16 mouse cellular contexts compared by ENCODE assay signal in genomic region chr6:30553381-30554010, GRCm38 (mm10). TPM values are rescaled to one million over a fixed set of nuclear protein-coding genes. Genes with fewer than 3 reads are reported as not detected.
DNase-seq lines count a peak whose midpoint lies in the region; ATAC-seq lines count a peak whose summit lies in the region.
"Had no signal": no experiment of that assay in that cellular context is flagged by ENCODE, and none has a peak within 500 bp of the region (broad histone marks: within the 10 kb centered on the region; RNA-seq: fewer than 3 reads in every experiment).

No protein-coding gene starts in this region.

- no peak overlapping the region for H3K4me2 ChIP-seq in heart, embryonic 13.5 days
- H3K4me2 ChIP-seq in midbrain, embryonic 11.5 days: no peak overlapping the region
- no peak overlapping the region for H3K4me2 ChIP-seq in midbrain, embryonic 14.5 days (ENCODE audit: low read length)
- no peak overlapping the region for H3K4me2 ChIP-seq in embryonic facial prominence, embryonic 13.5 days
- H3K4me2 ChIP-seq in limb, embryonic 15.5 days: no peak overlapping the region
- H3K4me2 ChIP-seq: liver, embryonic 13.5 days had no signal

- ATAC-seq in heart, embryonic 13.5 days (ENCODE audit: extremely low read depth, insufficient number of reproducible peaks, low FRiP score, low TSS enrichment): no peak
- no peak for ATAC-seq in midbrain, embryonic 11.5 days (ENCODE audit: low FRiP score)
- ATAC-seq in midbrain, embryonic 14.5 days (ENCODE audit: low FRiP score, low TSS enrichment): no peak
- ATAC-seq in embryonic facial prominence, embryonic 13.5 days (ENCODE audit: insufficient number of reproducible peaks, insufficient read depth, low FRiP score, low TSS enrichment, low read depth): no peak
- ATAC-seq in limb, embryonic 15.5 days (ENCODE audit: insufficient number of reproducible peaks, low FRiP score, low TSS enrichment, low read depth): no peak
- ATAC-seq: Patski had no signal

- H3K27me3 ChIP-seq in heart, embryonic 13.5 days (replicated peaks): no peaks in the 10 kb centered on the region
- no peaks in the 10 kb centered on the region for H3K27me3 ChIP-seq in midbrain, embryonic 11.5 days (ENCODE audit: control insufficient read depth, insufficient read depth, low read length)
- H3K27me3 ChIP-seq in midbrain, embryonic 14.5 days (ENCODE audit: control insufficient read depth, insufficient read depth, low read length): no peaks in the 10 kb centered on the region
- no peaks in the 10 kb centered on the region for H3K27me3 ChIP-seq in embryonic facial prominence, embryonic 13.5 days
- H3K27me3 ChIP-seq in limb, embryonic 15.5 days: no peaks in the 10 kb centered on the region
- H3K27me3 ChIP-seq: CH12.LX, Patski had no signal

- no peaks in the 10 kb centered on the region for H3K36me3 ChIP-seq in heart, embryonic 13.5 days
- no peaks in the 10 kb centered on the region for H3K36me3 ChIP-seq in midbrain, embryonic 11.5 days (ENCODE audit: control insufficient read depth, insufficient read depth, low read length)
- H3K36me3 ChIP-seq in midbrain, embryonic 14.5 days (ENCODE audit: control insufficient read depth, insufficient read depth, low read length): no peaks in the 10 kb centered on the region
- H3K36me3 ChIP-seq in embryonic facial prominence, embryonic 13.5 days: no peaks in the 10 kb centered on the region
- H3K36me3 ChIP-seq in limb, embryonic 15.5 days: no peaks in the 10 kb centered on the region
- H3K36me3 ChIP-seq: liver, embryonic 13.5 days had no signal

- intact Hi-C loops in heart, postnatal 36 days (cut with DNase I): loop anchor here (5.0 kb wide), 1 partner anchor 99 kb away; no protein-coding TSS in a partner anchor

- DNase-seq in heart, postnatal 36 days: no peak
- peak; percentile 69 for DNase-seq in midbrain, embryonic 11.5 days (ENCODE audit: low spot score, missing footprints)
- no peak for DNase-seq in midbrain, embryonic 14.5 days
- no peak for DNase-seq in urinary bladder, postnatal 14 days (ENCODE audit: low spot score)
- DNase-seq: cerebellum, postnatal 36 days; kidney, postnatal 25 days; layer of hippocampus, postnatal 36 days; liver, embryonic 13.5 days; lung, postnatal 14 days; right cerebral cortex, postnatal 4 days had no signal

- WGBS in heart, embryonic 13.5 days: 65% methylated on average over 7 of the region's 7 CpGs
- 81% methylated on average over 7 of the region's 7 CpGs for WGBS in midbrain, embryonic 11.5 days
- WGBS in midbrain, embryonic 14.5 days: 76% methylated on average over 7 of the region's 7 CpGs
- 64% methylated on average over 7 of the region's 7 CpGs for WGBS in embryonic facial prominence, embryonic 13.5 days
- 58% methylated on average over 7 of the region's 7 CpGs for WGBS in limb, embryonic 15.5 days

- no peak overlapping the region for H3K4me3 ChIP-seq in heart, embryonic 13.5 days
- H3K4me3 ChIP-seq in midbrain, embryonic 11.5 days (ENCODE audit: low read depth, low read length): no peak overlapping the region
- no peak overlapping the region for H3K4me3 ChIP-seq in midbrain, embryonic 14.5 days (replicated peaks; ENCODE audit: low read depth, low read length)
- H3K4me3 ChIP-seq in embryonic facial prominence, embryonic 13.5 days: no peak overlapping the region
- no peak overlapping the region for H3K4me3 ChIP-seq in limb, embryonic 15.5 days
- H3K4me3 ChIP-seq: liver, embryonic 13.5 days had no signal

- no peak overlapping the region for H3K9ac ChIP-seq in heart, embryonic 13.5 days
- no peak overlapping the region for H3K9ac ChIP-seq in midbrain, embryonic 11.5 days (ENCODE audit: low read length)
- H3K9ac ChIP-seq in midbrain, embryonic 14.5 days (replicated peaks; ENCODE audit: low read length): no peak overlapping the region
- 0 out of 2 replicates have a peak overlapping the region, but pooled peaks have one; percentile 49 for H3K9ac ChIP-seq in embryonic facial prominence, embryonic 13.5 days
- H3K9ac ChIP-seq in limb, embryonic 15.5 days: no peak overlapping the region
- H3K9ac ChIP-seq: liver, embryonic 13.5 days had no signal

- H3K9me3 ChIP-seq in heart, embryonic 13.5 days: peaks cover 5% of the 10 kb centered on the region; the same call in 1 of the 2 replicates
- H3K9me3 ChIP-seq in midbrain, embryonic 11.5 days (ENCODE audit: control insufficient read depth, low read length): no peaks in the 10 kb centered on the region
- H3K9me3 ChIP-seq in midbrain, embryonic 14.5 days (ENCODE audit: control insufficient read depth, low read length): no peaks in the 10 kb centered on the region
- no peaks in the 10 kb centered on the region for H3K9me3 ChIP-seq in embryonic facial prominence, embryonic 13.5 days
- H3K9me3 ChIP-seq in limb, embryonic 15.5 days: no peaks in the 10 kb centered on the region
- H3K9me3 ChIP-seq: liver, embryonic 13.5 days had no signal

- H3K4me1 ChIP-seq in heart, embryonic 13.5 days: peaks cover 34% of the 10 kb centered on the region
- peaks cover 24% of the 10 kb centered on the region for H3K4me1 ChIP-seq in midbrain, embryonic 11.5 days (ENCODE audit: control insufficient read depth, insufficient read depth, low read length)
- H3K4me1 ChIP-seq in midbrain, embryonic 14.5 days (ENCODE audit: control insufficient read depth, insufficient read depth, low read length): peaks cover 26% of the 10 kb centered on the region
- peaks cover 52% of the 10 kb centered on the region for H3K4me1 ChIP-seq in embryonic facial prominence, embryonic 13.5 days
- peaks cover 36% of the 10 kb centered on the region for H3K4me1 ChIP-seq in limb, embryonic 15.5 days
- H3K4me1 ChIP-seq: liver, embryonic 13.5 days had no signal

- H3K27ac ChIP-seq in heart, embryonic 13.5 days (replicated peaks): 0 out of 2 replicates have a peak overlapping the region, but pooled peaks have one; percentile 20
- H3K27ac ChIP-seq in midbrain, embryonic 11.5 days (ENCODE audit: low read depth, low read length): no peak overlapping the region
- H3K27ac ChIP-seq in midbrain, embryonic 14.5 days (replicated peaks; ENCODE audit: low read depth, low read length): no peak overlapping the region; the same call in 1 of the 2 replicates
- H3K27ac ChIP-seq in embryonic facial prominence, embryonic 13.5 days: peak overlapping the region; percentile 48; the same call in 1 of the 2 replicates
- H3K27ac ChIP-seq in limb, embryonic 15.5 days: peak overlapping the region; percentile 75
- H3K27ac ChIP-seq: liver, embryonic 13.5 days had no signal

RNA-seq across cellular contexts. Expression of gene Cpa2, which starts 12.1 kb away (rescaled TPM):
- 4.6 and 6.9 TPM in 2 replicates for polyA plus RNA-seq in heart, embryonic 13.5 days (2015; fragmentation: Nextera tagmentation; extraction: Ambion mirVana)
- total RNA-seq in heart, postnatal 36 days (2021): not detected
- polyA plus RNA-seq in midbrain, embryonic 11.5 days (2014; fragmentation: Nextera tagmentation; extraction: Ambion mirVana): 13.0 and 15.5 TPM in 2 replicates
- polyA plus RNA-seq in midbrain, embryonic 14.5 days (2014; fragmentation: Nextera tagmentation; extraction: Ambion mirVana): 8.5 and 8.7 TPM in 2 replicates
- 6.3 and 6.4 TPM in 2 replicates for polyA plus RNA-seq in embryonic facial prominence, embryonic 13.5 days (2015; fragmentation: Nextera tagmentation; extraction: Ambion mirVana)
- polyA plus RNA-seq in limb, embryonic 15.5 days (2015; fragmentation: Nextera tagmentation; extraction: Ambion mirVana): 4.8 and 6.7 TPM in 2 replicates
- total RNA-seq: CH12.LX had no signal
- polyA plus RNA-seq: Patski had no signal

RNA-seq across cellular contexts. Expression of gene Cpa4, which starts 14.7 kb away (rescaled TPM):
- polyA plus RNA-seq in heart, embryonic 13.5 days (2015; fragmentation: Nextera tagmentation; extraction: Ambion mirVana): 2.5 and 3.3 TPM in 2 replicates
- not detected for total RNA-seq in heart, postnatal 36 days (2021)
- 2.1 and 2.2 TPM in 2 replicates for polyA plus RNA-seq in midbrain, embryonic 11.5 days (2014; fragmentation: Nextera tagmentation; extraction: Ambion mirVana)
- 0.98 and 1.2 TPM in 2 replicates for polyA plus RNA-seq in midbrain, embryonic 14.5 days (2014; fragmentation: Nextera tagmentation; extraction: Ambion mirVana)
- 0.83 and 1.4 TPM in 2 replicates for polyA plus RNA-seq in embryonic facial prominence, embryonic 13.5 days (2015; fragmentation: Nextera tagmentation; extraction: Ambion mirVana)
- 5.2 and 6.3 TPM in 2 replicates for polyA plus RNA-seq in limb, embryonic 15.5 days (2015; fragmentation: Nextera tagmentation; extraction: Ambion mirVana)
- total RNA-seq: CH12.LX; layer of hippocampus, postnatal 36 days had no signal
- polyA plus RNA-seq: gonadal fat pad, adult 2 months; Patski had no signal

RNA-seq across cellular contexts. Expression of gene Ssmem1, which starts 43.8 kb away (rescaled TPM):
- not detected in 2 replicates for polyA plus RNA-seq in heart, embryonic 13.5 days (2015; fragmentation: Nextera tagmentation; extraction: Ambion mirVana)
- under 1 TPM; 0.22 to 0.31 TPM for total RNA-seq in heart, postnatal 36 days (2021)
- 0.49 and 0.68 TPM in 2 replicates for polyA plus RNA-seq in midbrain, embryonic 11.5 days (2014; fragmentation: Nextera tagmentation; extraction: Ambion mirVana)
- 0.38 TPM in 1 of 2 replicates, not detected in the other for polyA plus RNA-seq in midbrain, embryonic 14.5 days (2014; fragmentation: Nextera tagmentation; extraction: Ambion mirVana)
- 0.23 TPM in 1 of 2 replicates, not detected in the other for polyA plus RNA-seq in embryonic facial prominence, embryonic 13.5 days (2015; fragmentation: Nextera tagmentation; extraction: Ambion mirVana)
- 0.14 TPM in 1 of 2 replicates, not detected in the other for polyA plus RNA-seq in limb, embryonic 15.5 days (2015; fragmentation: Nextera tagmentation; extraction: Ambion mirVana)

RNA-seq across cellular contexts. Expression of gene Tmem209, which starts 43.9 kb away (rescaled TPM):
- 24.2 and 25.6 TPM in 2 replicates for polyA plus RNA-seq in heart, embryonic 13.5 days (2015; fragmentation: Nextera tagmentation; extraction: Ambion mirVana)
- total RNA-seq in heart, postnatal 36 days (2021): 1 to 10 TPM; 8.3 to 8.4 TPM
- 46.0 and 58.1 TPM in 2 replicates for polyA plus RNA-seq in midbrain, embryonic 11.5 days (2014; fragmentation: Nextera tagmentation; extraction: Ambion mirVana)
- polyA plus RNA-seq in midbrain, embryonic 14.5 days (2014; fragmentation: Nextera tagmentation; extraction: Ambion mirVana): 24.8 and 38.2 TPM in 2 replicates
- 30.4 and 35.4 TPM in 2 replicates for polyA plus RNA-seq in embryonic facial prominence, embryonic 13.5 days (2015; fragmentation: Nextera tagmentation; extraction: Ambion mirVana)
- polyA plus RNA-seq in limb, embryonic 15.5 days (2015; fragmentation: Nextera tagmentation; extraction: Ambion mirVana): 28.0 and 28.1 TPM in 2 replicates

RNA-seq across cellular contexts. Expression of gene Cpa5, which starts 57.3 kb away (rescaled TPM):
- polyA plus RNA-seq in heart, embryonic 13.5 days (2015; fragmentation: Nextera tagmentation; extraction: Ambion mirVana): 0.90 and 0.97 TPM in 2 replicates
- total RNA-seq in heart, postnatal 36 days (2021): not detected
- 0.25 and 0.46 TPM in 2 replicates for polyA plus RNA-seq in midbrain, embryonic 11.5 days (2014; fragmentation: Nextera tagmentation; extraction: Ambion mirVana)
- 0.18 TPM in 1 of 2 replicates, not detected in the other for polyA plus RNA-seq in midbrain, embryonic 14.5 days (2014; fragmentation: Nextera tagmentation; extraction: Ambion mirVana)
- 0.12 and 0.28 TPM in 2 replicates for polyA plus RNA-seq in embryonic facial prominence, embryonic 13.5 days (2015; fragmentation: Nextera tagmentation; extraction: Ambion mirVana)
- 0.27 and 0.83 TPM in 2 replicates for polyA plus RNA-seq in limb, embryonic 15.5 days (2015; fragmentation: Nextera tagmentation; extraction: Ambion mirVana)
- total RNA-seq: CH12.LX; layer of hippocampus, postnatal 36 days had no signal
- polyA plus RNA-seq: liver, embryonic 13.5 days had no signal

Comparison
In these comparisons a context has a peak if more than half of its experiments do, and no peak if none do; other contexts are left out.
1. H3K27ac ChIP-seq: peak in heart, embryonic 13.5 days (single experiment), embryonic facial prominence, embryonic 13.5 days (single experiment) and limb, embryonic 15.5 days (single experiment); none in midbrain, embryonic 11.5 days (single experiment) and midbrain, embryonic 14.5 days (single experiment).